Mouse (Mus musculus) liver (tissue): ENCODE measurements at regions not wholly inside any gene's neighbourhood (a gene's known extent, or its start where the extent isn't known, plus 50 kb on each side); places are given as distances from the start of the nearest gene placed in this dataset.
A peak's percentile ranks its signal among the peaks of the same experiment; 100 is the strongest.
"Not testable (repeated sequence)": the region's sequence is repeated elsewhere in the genome, so short reads cannot be mapped to it uniquely, and the experiment has no call there.

Experiments used
- DNase-seq: peaks from one replicate; pipeline ENCODE4 v3.0.0-alpha.2; 2020; ENCODE audit warnings: mixed read lengths

DNA sequence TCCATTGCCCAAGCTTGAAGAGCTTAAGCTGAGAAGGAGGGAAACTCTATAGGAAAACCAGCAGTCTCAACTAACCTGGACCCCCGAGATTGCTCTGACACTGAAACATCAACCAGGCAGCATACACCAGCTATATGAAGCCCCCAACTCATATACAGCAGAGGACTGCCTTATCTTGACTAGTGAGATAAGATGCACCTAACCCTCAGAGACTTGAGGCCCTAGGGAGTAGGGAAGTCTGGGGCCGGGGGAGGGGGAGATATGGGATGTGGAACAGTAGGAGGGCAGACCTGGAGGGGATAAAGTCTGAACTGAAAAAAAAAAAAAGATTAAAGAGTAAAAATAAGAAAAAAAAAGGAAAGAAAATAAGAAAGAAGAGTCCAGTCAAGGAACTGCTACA lies 540.5 kb upstream of the Pkdcc start:
- no peak for DNase-seq

DNA sequence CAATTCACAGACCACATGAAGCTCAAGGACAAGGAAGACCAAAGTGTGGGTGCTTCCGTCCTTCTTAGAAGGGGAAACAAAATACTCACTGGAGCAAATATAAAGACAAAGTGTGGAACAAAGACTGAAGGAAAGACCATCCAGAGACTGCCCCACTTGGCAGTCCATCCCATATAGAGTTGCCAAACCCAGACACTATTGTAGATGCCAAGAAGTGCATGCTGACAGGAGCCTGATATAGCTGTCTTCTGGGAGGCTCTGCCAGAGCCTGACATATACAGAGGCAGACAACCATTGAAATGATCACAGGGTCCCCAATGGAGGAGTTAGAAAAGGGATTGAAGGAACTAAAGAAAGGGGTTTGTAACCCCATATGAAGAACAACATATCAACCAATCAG lies 548.5 kb upstream of the Pkdcc start:
- DNase-seq = not testable (repeated sequence)

DNA sequence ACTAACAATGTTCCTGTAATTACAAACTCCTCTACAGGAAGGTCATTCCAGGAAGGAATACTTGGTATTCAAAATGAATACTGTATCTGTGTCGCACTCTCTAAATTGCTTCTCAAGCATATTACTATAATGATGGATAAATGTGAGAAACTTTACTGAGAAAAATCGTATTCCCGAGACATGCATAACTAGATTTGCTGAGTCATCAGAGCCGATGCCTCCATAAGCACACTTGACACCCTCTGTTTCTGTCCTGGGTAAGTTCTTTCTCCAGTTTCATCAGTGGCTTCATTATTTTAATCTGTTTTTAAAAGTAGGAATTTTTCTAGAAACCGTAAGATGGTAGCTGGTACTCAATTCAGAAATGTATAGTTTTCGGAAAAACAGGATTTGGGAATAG lies 550.7 kb upstream of the Pkdcc start:
- DNase-seq = no peak

DNA sequence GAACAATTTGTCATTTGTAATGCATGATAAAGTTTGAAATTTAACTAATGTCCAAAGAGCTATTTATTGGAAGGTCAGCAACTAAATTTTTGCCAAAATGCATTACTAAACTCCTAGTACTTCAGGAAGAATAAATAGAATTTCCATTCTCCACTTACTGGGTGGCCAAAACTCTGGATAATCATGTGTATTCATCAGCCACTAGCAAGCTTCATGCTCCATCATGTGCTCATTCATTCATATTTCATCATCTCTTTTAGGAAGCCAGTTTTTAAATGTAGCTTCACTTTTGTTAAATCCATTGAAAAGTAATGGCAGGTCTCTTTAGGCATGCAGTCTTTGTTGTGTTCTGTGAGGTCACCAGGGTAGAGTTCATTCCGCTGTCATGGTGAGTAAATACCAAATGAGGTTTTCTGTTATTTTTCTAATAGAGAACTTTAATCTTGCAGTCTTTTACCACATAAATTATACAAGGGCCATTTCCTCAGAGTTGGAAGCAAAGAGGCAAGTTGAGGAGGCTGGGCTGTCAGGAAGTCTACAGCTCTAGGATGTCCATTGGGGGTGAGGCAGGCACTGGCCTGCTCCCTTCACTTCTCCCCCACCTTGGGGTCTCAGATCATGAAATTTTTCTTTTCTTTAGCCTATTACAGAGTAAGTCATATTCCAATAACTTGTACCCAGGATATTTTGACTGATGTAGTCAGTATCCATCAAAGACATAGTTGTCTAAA lies 578.5 kb upstream of the Pkdcc start:
- DNase-seq = no peak

DNA sequence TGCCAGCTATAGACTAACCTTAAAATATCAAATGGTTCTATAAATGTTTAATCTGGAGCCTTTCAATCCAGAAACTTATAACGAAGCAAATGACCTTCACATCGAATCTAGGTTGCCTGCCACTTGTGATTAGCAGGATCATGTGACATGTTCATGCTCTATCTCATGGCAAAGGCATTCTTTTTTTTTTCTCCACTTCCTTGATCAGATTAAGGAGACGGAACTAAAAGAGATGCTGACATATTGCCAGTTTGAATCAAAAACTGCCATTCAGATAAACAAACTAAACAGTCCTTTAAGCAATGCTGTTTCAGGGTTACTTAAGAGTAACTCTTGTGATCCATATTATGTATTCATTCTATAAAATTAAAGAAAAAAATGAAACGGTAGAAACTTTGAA lies 579.2 kb upstream of the Pkdcc start:
- DNase-seq = no peak

DNA sequence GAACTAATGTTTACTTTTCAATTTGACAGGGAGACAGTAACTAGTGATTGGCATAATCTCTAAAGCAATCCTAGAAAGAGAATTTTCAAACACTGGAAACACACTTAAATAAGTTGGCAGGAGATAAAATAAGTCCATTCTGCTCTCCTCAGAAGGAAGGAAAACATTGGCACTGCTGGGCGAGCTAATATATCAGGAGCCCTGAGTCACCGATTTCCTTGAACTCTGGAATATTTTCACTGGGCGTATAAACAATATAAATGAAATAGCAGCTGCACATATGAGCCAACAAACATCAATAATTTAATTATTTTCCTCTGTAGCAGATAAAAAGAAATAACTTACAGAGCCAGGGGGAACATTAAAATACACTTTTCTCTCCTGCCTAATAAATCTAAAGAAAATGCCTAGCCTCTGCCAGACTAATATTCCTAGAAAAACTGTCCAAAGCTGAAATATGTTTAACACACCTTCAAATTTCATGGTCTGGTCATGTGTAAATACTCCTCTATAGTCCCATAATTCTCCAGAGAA lies 608.4 kb upstream of the Pkdcc start:
- DNase-seq = no peak

DNA sequence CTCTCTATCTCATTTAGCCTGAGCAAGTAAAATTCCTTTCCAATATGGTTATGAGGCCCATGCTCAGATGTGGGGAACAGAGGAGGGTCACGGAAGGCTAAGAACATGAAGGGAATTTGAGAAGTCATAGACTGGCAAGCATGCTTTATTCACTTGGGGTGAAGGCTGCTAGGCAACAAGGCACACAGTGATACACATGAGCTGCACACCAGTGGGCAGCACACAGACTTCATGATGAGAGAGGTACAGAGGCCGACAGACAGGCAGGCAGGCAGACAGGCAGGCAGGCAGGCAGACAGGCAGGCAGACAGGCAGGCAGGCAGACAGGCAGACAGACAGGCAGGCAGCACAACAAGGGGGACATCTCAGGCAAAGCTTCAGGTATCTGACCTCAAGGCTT lies 631.3 kb upstream of the Pkdcc start:
- no peak for DNase-seq

DNA sequence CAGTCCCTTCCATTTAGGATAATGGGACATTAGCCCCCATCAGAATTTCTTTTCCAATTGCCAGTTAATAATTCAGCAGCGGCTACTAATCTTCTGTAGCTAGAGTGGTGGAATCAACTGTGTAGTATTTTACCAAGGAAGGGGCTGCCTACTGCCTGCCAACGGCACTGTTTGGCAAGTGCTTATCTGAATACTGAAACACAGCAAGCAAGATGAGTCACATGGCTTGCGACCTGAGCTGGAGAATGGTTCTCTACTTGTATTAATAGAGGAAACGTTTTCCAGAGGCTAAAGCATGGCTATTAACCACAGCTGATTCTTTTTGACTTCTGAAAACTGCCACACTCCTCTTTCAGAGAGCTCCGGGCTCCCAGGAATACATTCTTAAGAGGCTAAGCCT lies 681.6 kb upstream of the Pkdcc start:
- DNase-seq = no peak

DNA sequence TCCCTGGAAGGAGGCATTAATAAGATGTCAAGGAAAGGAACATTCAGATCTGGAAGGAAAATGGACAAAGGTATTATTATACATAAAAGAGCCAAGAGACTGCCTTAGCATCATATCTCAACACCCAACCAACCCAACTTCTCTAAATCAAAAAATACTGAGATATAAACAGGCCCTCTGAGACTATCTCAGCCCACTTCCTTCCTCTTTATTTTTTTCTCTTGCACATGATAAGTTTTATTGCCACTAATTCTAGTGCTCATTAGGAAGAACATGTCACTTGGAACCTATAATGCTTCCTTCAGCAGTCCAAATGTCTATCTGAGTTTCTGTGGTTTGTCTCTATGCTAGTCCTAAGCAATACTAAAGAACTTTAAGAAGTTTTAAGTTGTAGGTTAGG lies 697.0 kb upstream of the Pkdcc start:
- DNase-seq = no peak

DNA sequence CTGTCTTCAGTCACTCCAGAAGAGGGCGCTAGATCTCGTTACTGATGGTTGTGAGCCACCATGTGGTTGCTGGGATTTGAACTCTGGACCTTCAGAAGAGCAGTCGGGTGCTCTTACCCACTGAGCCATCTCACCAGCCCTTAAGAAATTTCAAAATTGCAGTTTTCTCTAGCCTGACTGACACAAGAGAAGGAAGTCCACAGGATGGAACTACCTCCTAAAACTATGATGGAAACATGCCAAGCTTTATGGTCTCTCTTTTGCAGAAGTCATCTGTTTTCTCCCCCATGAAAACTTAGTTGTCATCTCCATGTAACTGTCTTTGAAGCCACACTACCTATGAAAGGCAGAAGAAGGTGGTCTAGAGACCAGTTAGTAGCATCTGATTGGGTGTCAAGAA lies 698.2 kb upstream of the Pkdcc start:
- no peak for DNase-seq

DNA sequence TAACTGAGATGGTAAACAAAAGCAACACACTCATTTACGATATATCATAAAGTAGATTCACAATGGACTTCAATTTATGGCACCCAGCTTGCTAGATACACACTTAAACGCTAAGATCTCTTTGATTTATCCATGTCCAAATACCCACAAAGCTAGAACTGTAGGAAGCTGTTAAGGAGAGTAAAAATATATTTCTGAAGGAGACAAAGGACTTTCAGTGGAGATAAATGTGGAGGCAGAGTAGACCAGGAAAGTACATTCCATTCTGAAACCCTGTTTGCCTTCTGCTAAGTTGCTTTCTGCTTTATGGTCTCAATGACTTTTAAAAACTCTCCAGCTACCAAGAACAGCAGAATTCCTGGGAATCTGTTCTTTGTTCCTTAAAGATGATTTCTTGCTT lies 701.3 kb upstream of the Pkdcc start:
- no peak for DNase-seq

DNA sequence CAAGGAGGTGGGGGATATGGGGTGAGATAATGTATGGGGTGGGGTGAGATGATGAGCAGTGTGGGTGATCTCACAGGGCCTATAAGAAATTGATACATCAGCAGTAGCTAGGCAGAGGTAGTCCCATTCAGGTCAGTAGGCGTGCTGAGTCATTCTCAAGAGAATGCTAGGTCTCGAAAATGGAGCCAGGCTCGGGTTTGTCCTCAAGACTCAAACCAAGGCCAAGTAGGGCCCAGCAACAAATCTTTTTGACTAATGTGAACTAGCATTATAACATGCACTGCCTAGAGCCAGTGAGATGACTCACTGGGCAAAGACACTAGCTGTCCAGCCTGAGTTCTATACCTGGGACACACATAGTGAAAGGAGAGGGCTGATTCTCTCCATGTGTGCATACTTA lies 710.8 kb upstream of the Pkdcc start:
- no peak for DNase-seq

DNA sequence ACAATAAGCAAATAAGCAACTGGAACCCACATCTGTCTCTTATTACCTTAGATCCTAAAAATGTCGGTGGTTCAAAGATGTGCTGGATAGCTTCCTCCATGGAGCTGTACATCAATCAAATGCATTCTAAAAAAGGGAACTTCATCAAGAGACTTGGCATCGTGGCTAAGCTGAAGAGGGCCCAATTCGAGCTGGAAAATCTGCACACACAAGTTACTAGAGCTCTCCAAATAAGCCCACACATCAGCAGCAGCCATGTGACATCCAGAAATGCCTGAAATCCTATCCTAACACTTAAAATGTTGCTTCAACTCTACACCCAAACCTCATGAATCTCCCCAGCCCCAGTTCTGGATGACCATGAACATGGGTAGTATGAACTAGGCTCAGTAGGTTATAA lies 729.5 kb upstream of the Pkdcc start:
- no peak for DNase-seq

DNA sequence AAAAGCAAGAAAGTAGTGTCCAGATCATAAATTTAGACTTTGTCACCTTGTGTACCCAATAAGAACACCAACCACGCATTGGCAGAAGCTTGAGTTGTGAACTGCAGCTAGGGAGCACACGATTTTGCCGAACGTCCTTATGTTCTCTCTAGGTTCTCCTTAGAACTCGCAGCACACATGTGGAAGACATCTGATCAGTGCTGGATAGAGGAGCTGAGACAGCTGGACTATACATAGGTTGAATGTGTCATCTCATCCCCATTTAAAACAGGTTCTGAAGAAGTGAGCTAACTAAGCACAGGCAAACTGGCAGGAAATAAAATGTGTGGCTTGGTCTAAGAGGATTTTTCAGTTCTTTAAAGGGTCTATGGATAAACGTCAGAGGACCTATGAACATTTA lies 730.5 kb upstream of the Pkdcc start:
- no peak for DNase-seq

DNA sequence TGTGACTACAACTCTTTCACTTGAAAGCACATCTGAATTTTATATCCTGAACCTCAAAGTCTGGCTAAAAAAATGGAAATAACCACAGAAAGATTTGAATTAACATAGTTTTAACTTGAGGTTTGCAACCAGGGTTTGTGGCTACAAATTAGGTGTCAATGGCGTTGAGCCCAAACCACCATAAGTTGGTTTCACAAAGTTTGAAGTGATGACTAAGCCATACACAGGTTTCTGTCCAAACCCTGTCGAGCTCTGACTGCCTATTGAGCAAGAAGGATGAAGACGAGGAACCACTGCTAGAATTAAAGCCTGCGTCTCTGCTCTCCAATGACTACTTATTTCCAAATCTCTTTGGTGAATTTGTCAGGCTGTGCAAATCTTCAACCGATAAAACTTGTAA lies 719.8 kb upstream of the Slc8a1 start:
- no peak for DNase-seq

DNA sequence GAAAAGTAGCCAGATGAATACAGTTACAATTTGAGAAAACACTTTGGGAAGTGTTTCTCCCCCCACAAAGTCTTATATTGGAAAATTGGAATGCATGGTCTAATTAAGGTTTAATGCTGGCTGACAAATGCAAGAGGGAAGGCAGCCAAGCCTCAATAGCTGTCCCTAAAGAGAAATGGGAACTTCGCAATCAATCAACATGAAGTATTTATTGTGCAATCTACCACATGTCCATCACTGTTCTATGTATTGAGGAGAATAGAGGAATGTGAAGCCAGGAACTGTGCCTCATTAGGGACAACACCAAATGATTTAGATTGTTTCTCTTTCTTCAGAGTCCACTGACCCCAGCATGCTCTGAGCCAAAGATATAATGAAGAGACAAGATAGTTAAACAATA lies 715.7 kb upstream of the Slc8a1 start:
- no peak for DNase-seq

DNA sequence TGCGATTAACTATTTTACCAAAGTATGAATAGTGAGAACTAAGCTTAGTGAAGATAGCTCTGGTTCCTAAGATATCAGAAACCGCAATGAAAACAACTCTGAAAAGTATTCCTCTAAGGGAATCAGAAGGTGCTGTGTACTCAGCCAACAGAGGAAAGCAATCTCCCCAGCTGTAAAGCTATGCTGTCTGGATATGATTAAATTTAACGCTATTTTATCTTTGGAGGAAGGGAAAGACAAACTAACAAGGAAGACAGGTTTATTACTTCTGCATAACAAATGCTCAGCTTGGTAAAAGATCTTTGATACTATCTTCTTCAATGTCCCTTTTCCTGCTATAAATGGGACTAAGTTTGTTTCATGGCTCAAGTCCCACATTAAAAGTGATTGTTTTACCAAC lies 700.9 kb upstream of the Slc8a1 start:
- no peak for DNase-seq

DNA sequence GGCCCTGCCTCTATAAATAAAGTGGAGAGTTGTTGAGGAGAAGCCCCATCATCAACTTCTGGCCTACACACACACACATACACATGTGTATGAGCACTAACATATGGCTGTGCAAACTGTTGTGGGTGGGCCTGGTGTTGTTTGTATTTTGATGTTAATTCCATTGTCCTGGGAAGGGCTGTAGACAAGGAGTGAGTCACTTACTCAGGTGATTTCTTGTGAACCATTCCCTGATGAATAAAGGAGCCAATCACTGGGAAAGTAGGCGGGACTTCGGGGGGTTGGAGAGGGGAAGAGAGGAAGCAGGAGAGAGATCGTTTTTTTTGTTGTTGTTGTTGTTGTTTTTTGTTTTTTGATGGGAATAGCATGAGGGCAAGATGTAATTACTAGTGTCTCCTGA lies 699.0 kb upstream of the Slc8a1 start:
- no peak for DNase-seq

DNA sequence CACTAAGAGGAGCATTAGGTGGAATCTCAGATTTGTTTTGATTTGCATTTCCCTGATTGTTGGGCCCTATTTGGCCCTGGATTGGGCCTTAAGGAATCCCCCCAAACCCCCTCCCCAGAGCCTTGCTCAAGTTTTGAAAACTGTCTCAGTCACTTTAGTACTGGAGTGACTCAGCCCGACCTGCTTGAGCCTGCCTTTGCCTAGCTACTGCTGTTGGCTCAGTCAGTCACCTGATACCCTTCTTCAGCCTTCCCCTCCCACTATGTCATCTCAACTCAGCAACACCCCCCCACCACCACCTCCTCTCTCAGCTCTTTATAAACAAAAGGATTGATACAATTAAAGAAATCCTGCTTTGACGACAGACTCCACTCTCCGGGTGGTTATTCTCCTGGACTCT lies 694.5 kb upstream of the Slc8a1 start:
- DNase-seq = no peak

DNA sequence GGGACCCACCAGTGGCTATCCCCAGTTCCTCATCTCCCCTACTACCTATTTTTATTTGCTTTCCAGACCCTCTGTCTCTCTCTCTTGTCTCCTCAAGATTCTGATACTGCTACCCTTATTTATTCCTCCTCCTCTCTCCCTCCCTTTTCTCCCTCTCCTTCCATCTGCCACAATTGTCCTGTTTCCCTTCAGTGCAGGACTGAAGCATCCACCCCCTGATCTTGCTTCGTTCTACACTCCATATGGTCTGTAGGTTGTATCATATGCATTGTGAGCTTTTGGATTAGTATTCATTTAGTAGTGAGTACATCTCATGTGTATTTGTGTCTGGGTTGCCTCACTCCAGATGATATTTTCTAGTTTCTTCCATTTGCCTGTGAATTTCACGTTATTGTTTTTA lies 670.1 kb upstream of the Slc8a1 start:
- no peak for DNase-seq

DNA sequence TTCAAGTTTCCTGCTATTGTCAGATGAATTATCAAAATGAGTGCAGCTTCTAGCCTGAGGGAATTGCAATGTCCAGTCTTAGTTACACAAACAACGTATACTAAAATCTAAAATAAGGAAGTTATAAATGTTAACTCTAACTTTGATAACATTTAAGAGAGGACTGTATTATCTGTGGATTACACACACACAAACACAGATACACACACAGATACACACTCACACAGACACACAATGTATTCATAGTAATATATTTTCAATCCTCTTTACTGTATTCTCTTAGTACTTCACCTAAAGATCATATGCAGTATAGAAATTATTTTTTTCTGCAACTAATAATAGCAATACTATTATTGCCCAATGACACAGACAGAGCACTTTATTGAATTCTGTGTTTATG lies 661.2 kb upstream of the Slc8a1 start:
- DNase-seq = no peak

DNA sequence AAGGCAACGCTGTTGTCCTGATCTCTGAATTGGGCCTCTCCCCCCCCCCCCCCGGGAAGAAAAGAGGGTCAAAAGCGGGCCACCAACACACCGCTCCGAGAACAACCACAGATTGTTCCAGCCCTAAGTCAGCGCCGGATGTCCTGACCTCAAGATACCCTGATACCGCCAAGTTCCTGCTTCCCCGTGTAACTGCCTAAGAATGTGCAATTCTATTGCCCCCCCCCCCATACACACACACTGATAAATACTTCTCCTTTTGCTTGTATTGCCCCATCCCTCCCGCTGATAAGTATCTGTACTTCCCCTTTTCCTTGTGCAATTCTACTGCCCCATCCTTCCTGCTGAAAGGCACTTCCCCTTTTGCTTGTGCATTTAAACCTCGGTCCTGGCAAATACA lies 641.2 kb upstream of the Slc8a1 start:
- not testable (repeated sequence) for DNase-seq

DNA sequence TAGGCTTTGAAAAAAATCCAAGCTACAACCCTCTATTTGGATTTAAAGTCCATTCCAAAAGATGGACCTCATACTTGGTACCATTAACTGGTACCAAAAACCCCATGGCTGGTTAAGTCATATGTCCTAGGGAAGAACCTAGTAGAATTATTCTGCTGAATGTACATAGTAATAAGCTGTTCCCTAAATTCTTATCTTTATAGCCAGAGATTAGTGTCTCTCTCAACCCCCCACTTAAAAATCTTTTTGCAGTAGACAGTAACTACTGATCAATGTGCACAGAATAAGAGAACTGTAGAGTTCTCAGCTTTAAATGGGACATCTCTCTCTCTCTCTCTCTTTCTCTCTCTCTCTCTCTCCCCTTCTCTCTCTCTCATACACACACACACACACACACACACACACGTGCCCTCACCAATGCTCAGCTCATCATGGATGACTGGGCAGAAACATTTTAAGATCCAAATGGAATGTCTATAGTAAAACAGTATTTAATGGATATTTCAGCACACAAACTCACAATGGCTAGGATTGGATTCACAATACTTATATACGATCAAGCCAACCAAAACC lies 640.2 kb upstream of the Slc8a1 start:
- DNase-seq = no peak

DNA sequence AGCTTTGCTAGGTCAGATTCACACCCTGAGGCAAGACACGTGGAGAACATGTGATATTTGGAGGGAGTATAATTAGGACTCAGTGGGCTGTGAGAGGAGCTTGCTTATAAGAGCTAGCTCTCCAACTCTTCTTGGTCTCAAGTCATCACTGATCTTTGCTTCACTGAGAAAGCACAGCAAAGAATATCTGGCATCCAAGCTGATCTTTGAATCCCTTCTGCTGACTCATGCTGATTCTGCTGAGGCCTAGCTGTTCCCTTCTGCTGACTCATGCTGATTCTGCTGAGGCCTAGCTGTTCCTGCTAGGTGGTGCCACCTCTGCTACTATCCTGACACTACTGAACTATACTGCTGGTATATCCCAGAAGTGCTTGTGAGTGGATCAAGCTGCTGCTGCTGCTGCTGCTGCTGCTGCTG lies 639.0 kb upstream of the Slc8a1 start:
- peak; percentile 54 for DNase-seq

DNA sequence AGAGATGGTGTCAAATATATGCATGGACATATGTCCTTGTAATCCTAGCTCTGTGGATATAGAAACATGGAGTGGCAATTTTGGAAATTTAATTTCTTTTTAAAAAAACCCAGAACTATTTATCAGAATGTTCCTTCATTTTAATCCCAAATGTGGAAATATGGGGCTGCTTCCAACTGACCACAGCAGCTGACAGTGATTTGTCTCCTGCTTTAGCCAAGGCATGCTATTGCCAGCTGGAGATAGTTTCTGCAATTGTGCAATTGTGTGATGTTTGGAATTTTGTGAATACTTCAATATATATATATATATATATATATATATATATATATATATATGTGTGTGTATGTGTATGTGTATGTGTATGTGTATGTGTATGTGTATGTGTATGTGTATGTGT lies 629.7 kb upstream of the Slc8a1 start:
- DNase-seq = no peak
